Mouse (Mus musculus) urinary bladder, postnatal 14 days (tissue): ENCODE measurements around the gene Parn.

Experiments used
- DNase-seq: peaks from one replicate; pipeline ENCODE4 v3.0.0; 2021; ENCODE audit warnings: low spot score

Parn gene

DNA sequence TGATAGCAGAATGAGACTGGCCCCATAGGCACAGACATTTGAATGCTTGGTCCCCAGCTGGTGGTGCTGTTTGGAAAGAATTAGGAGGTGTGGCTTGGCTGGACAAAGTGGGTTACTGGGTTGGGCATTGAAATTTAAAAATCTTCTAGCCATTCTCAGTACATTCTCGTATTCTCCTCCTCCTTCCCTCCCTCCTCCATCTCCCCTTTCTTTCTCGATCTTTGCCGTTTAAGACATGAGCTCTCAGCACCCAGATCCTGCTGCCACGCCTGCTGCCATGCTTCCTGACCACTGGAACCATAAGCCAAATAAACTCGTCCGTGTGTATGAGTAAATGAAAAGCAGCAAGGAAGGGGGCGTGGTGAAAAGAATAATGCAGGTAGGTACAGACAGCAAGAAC is 111.5 kb downstream of the Parn start:
- no peak for DNase-seq

DNA sequence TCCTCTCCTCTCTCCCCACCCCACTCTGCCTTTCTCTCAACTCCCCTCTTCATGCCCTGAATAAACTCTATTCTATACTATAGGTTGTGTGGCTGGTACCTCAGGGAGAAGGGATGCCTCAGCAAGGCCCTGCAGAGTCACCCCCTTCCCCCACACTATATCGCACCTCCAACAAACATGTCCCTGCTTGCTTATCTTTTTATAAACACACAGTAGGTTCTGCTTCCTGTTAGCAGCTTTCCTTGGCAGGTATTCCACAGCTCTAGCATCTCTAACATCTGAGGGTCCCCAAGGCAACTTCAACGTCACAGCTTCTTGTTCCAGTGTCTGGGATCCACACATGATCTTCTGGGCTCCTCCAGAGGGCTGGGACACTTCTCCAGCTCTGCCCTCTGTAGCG is 117.3 kb downstream of the Parn start:
- DNase-seq: no peak

DNA sequence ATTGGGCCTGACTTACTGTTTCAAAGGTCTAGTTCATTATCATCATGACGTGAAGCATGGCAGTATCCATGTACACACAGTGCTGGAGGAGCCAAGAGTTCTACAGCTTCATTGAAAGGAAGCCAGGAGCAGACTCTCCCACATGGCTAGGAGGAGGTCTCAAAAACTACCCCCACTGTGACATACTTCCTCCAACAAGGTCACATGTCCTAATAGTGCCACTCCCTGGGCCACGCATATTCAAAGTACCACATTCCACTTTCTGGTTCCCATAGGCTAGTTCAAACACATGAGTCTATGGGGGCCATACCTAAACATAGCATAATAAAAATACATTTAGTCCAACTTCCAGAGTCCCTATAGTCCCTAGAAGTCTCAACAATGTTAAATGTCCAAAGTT is 118.0 kb downstream of the Parn start:
- DNase-seq: no peak

DNA sequence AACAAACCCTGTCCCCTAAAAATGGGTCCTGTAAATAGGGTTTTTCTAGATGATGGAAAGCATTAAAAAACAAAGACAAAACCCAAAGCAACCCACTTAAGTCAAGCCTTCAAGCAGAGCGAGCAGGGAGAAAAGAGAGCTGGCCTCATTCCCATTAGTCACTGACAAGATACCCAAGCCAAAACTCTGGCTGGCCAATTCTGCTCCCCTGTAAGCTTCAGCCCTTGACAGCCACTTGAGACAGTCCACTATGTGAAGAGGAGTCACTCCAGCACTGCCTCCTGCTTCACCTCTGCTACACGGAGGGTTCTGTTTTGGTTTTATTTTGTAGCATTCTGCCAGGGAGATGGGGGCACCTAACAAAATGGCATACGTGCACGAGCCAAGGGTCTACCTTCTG is 126.2 kb downstream of the Parn start:
- no peak for DNase-seq

DNA sequence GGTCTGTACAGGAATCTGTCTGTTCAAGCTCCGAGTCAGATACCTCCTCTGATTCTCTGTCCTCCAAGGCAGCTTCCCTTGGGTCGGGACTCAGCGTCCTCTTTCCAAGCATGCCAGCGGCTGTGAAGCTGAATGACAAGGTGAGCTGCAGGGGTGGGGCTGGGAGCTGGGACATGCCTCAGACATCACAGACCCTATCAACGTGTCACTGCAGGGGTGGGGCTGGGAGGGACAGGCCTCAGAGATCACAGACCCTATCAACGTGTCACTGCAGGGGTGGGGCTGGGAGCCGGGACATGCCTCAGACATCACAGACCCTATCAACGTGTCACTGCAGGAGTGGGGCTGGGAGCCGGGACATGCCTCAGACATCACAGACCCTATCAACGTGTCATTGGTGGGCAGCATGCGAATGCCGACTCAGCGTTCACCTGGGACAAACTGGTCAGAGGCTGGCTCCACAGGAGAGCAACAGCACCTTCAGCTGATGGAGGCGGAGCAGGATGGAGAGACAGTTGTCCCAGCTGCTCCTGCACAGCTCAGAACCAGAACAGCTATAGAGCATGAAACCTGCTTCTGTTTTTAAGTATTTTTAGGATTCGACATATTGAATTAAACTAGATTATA is 126.7 kb downstream of the Parn start:
- no peak for DNase-seq

DNA sequence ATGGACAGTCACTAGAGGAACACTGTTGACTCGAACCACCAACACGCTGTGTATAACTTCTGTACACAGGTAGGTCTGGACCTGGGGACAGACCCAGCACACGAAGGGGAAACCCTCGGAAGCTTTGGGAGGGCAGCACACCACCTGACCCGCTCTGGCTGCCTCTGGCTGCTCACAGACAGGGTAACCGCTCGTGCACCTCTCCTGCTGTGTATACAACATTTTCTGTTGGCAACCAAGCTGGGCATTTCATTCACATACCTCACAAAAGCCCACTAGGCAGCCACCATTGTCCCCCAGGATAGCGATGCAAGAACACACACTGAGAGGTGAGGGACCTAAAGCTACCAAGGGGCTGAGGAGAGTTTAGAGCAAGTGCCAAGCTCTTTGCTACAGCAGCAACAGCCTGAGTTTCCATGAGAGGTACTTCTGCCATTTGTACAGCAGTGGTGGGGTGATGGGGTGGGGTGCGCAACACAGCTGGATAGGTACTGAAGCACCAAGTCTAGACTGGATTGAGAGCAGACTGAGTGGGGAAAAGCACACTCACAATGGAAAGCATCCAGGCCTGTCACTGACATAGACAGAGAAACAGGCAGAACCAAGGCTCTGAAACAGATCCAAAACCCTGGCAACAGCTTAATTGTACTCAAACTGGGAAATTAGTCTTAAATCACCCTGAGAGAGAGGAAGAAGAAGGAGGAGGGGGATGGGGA is 128.9 kb downstream of the Parn start:
- no peak for DNase-seq

DNA sequence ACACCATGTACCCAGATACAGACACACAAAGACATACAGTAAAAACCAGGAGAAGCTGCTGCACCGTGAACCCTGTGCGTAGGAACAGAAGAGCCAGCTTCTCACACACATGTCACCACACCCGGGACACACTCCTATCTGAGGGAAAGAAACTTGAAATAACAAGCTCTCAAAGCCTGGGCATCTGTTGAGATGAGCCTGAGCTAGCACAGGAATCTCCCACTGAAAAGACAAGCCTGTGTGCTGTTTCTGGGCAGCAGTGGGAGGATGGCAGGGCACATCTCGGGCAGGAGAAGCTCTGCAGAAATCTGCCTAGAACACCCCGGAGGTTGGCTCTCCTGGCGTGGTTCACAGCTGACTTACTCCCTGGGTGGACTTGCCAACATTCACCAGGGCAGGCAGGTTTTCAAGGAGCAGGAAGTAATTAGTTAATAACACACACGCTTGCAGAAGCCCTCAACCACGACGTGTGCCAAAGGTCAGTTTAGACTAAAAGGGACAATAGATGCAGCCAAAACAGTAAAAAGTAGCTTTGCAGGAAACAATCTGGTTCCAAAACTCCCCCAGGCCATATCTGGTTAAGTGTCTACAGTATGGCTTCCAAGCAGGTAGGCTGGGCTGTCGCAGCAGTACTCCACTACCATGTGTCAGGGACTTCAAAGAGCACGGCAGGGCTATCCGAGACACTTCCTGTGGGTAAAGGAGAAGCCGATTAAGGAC is 129.6 kb downstream of the Parn start:
- DNase-seq: no peak

DNA sequence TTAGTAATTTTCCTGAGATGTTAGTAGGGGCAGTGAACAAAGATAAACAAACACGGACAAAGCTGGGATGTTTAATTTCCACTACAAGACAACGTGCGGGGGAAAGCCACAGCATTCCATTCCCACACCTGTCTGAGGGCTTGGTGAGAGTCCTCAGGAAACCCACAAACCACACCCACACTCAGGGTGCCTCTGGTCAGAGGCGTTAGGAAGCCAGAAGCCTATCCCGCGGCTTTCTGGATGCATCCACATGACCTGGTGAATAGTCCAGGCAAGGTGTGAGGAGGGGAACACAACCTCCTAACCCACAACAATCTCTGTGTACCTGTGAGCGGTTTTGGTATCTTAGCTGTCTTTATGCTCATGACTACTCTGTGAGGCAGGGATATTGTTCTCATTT is 131.6 kb downstream of the Parn start:
- no peak for DNase-seq

DNA sequence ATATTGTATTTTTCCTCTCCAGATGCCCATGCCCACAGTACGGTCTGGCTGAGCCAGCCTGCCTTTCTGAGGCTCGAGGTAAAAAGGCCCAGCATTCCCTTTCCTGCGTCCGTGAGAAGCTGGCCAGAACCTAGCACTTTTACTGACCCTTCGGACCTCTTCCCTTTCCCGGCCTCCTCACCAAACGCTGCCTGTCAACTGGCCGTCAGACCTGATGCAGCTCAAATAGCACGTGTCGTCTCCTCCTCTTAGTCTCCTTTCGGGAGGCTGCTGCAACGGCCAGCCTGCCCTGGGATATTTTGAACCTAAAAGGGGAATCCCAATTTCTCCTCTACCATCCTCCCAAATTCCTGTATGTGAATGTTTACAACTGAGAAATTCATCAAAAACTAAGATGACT is 132.1 kb downstream of the Parn start:
- no peak for DNase-seq

DNA sequence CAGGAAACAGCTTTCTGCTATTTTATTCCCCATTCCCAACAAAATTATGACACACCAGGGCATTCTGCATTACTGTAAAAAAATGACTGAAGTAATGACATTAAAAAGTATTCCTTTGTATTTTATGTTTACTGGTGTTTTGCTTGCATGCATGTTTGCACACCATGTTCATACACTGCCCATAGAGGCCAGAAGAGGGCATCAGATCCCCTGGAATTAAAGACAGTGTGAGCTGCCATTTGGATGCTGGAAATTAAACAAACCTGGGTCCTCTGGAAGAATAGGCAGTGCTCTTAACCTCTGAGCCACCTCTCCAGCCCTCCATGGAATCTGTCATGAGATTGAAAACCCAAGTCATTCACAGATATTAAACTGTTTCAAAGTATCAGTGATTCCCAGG is 135.1 kb downstream of the Parn start:
- peak; percentile 31 for DNase-seq

DNA sequence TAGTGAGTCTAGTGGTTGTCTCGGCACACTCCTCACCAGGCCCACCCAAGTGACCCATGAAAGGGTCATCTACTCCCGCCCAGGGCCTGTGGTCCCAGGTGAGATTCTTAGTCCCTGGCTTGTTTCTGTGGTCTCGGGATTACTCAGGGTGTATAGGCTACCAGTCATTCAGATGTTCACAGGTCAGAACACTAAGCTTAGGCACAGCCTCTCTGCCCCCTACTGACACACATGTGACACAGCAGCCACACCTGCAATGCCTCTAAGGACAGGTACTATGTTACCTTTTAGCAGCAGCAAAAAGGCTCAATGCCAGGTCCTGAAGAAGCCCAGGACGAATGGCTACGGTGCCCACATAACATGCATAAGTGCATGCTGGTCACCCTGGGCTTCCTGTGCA is 136.7 kb downstream of the Parn start:
- DNase-seq: no peak

DNA sequence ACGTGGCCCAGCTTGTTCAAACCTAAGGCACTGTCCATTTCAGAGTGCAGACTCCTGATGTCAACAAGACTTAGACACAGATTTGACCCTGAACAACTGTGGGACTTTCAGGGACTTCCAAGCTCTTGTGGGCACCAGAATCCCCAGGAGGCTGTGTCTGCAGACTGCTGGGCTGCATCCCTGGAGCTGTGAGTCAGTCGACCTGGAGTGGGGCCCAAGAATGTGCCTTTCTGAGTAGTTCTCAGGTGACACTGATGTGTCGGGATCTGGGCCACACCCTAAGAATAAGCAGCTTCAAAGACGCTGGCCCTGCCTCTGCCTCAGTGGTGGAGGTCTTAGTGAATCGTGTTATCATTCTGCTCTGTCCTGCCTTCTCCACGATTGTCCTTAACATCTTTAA is 146.6 kb downstream of the Parn start:
- DNase-seq: peak; percentile 27

DNA sequence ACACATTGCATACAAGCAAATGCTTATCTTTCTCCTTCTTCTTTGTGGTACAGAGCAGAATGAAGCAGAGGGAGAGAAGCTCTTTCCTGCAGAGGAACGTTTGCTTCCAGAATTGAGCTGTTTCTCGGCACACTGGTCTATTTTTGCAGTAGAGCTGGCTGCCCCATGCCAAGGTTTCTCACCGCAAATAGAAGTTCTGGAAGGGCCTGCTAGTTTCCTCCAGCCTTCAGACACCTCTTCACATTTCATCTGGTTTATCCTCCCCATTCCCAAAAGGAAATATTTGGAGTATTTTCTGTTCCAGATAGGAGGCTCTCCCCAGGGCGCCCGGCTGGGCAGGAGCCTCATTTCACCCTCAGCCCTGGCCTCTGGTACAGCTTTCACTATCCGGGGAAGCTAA is 147.7 kb downstream of the Parn start:
- DNase-seq: no peak

DNA sequence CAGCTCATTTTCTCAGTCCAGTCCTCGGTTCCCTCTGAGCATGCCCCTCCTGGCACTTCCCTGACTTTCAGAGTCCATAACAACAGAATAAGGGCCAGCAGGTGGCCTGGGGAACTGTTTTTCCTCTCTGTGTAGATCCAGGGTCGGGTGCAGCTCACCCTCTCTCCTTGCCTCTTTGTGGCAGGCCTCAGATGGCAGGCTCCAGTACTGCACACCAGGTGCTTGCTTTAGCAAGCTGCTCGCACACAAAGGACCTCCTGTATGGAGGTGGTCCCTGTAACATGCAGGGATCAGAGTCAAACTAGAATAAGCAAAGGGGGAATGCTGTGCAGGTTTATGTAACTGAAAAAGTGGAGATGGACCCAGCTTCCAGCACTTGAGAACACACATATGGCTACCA is 151.8 kb downstream of the Parn start:
- DNase-seq: no peak

DNA sequence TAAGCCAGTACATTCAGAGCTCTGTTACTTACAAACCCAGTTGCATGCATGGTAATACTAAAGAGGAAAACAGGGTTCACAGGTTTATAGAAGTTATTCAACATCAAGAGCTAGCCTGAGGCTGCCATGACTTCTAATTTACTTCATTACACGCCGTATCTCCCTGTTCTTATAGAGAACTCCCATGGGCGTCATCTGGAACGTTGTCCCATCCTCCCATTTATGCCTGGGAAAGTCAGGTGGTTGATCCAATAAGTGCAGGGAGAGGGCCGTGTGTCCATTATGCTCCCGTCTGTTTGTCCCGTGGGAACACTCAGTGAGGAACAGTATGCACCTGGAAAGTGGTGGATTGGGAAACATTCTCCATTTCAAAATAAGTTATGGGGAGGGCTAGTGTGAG is 152.4 kb downstream of the Parn start:
- no peak for DNase-seq

DNA sequence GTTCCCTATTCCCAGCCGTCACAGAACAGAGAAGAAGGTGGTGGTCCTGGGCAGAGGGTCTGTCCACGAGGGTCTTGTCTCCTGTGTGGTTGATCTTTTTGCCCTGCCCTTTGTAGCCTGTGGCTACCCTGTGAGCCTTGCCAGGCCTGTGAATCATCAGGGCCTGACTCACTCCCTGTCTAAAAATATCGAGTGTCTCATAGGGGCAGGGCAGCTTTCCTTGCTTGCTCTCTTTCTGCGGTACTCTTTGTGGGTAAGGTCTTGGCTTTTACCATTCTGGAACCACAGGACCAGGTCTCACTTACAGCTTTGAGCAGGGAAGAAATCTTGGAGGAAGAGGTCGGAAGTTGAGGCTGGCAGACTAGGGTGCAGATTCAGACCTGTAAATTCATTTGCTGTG is 162.9 kb downstream of the Parn start:
- DNase-seq: peak; percentile 58

DNA sequence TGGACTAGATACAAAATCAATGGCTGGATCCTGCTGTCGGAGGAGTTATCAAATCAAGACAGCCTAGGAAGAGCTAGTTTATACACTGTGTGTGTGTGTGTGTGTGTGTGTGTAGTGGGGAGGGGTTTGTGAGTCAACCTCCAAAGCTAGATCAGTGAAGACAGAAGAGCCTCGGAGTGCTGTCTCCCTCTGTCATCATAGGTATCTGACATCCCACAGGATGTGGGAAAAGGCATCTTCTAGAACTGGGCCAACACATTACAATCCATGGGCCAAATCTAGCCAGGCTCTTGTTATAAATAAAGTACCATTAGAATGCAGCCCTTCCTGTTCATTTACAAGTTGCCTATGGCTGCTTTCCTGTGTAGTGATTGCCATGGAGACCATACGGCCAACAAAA is 163.5 kb downstream of the Parn start:
- DNase-seq: no peak

DNA sequence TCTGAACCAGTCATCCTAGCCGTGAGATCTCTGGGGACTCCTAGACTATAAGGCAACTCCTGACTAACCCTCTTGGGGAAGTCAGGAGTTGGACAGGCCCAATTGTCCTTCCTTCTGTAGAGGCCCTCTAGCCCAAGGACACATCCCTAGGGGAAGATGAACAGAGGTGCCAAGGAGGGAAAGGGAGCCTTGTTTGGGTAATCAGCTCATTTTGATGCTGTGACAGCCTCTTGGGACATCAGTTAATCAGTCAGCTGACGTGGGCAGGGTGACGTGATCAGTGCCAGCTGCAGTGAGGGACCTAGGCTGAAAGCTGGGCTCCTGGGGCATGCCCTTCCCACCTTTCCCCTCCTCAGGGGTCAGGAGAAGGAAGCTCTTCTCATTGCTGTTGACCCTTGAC is 169.0 kb downstream of the Parn start:
- DNase-seq: no peak

DNA sequence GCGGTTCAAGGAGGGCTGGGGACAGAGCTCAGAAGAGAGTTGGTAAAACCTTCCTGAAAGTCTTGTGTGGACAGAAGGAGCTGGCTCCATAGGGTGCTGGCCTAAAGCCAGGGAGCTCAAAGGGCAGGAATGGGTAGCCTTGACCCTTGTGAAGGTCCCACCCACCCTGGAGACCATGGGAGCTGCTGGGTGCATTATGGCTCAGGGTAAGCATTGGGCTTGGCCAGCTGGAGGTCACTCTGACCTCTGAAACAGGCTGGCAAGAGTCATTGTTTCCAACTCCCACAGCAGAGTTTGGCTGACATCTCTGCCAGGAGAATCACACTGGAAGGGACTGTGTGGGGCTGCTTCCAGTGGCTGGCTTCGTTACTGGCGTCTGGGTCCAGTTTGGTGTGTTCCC is 174.0 kb downstream of the Parn start:
- no peak for DNase-seq

DNA sequence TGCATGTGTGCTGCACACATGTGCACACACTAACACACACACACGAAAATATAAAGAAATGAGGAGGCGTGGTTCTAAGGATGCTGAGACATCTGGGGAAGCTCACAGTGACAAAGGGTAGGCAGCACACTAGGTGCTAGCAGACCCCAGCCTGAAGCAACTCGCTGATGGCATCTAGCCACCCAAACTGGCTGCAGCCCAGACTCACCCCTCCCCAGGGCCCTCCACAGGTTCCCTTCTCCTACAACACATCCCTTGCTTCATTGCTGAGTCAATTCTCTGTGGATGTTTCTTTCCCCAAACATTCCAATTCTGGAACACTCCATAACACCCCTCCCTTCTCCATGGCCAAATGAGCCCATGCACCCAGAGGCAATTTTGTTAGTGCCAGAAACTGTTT is 175.0 kb downstream of the Parn start:
- DNase-seq: no peak

DNA sequence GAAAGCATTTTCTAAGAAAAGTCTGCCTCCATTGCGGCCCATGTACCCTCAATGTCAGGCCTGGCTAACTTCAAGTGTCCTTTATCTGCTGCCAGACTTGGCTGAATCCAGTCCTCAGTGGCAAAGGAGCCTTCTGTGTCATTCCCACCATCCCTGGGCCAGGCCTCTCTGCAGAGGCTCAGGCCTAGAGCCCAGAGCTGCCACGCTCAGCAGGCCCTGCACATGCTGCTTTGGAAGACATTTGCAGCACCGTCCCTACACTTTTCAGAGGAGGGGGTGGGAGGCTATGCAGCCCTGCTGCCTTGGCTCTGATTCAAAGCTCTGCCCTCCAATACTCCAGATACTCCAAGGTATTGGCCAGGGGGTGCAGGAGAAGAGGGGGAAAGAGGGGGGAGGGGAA is 176.2 kb downstream of the Parn start:
- no peak for DNase-seq
